Mouse (Mus musculus) olfactory bulb, adult 2 months (tissue): ENCODE measurements around the gene Trim59.

Source experiments
- CTCF ChIP-seq: fragments of 200-500 bp; IDR thresholded peaks from 2 replicates; pipeline ENCODE4 v1.5.1; 2012; ENCODE audit warnings: low read depth, mild to moderate bottlenecking, low read length, moderate library complexity; ENCODE audit not compliant: insufficient read depth
- POLR2A ChIP-seq: fragments of 200-500 bp; IDR thresholded peaks from 2 replicates; pipeline ENCODE4 v1.6.1; 2012; ENCODE audit warnings: mild to moderate bottlenecking, low read depth, low read length, moderate library complexity; ENCODE audit not compliant: insufficient read depth

DNA sequence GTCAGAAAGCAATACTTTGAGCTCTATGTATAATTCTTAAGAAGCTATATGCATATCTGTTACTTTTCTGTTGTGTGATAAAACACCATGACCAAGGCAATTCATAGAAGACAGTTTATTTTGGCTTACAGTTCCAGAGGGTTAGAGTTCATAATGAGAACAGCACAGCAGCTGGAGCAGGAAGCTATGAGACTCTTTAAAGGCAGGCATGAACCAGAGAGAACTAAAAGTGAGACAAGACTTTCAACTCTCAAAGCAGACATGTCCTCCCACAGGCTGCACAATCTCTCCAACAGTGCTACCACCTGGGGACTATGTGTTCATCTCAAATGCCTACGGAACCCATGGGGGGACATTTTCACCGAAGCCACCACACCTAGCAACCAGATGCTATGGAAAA lies 4.5 kb downstream of the Trim59 start:
- TF ChIP-seq CTCF: no peak
- TF ChIP-seq POLR2A: no peak
